Mouse (Mus musculus): ENCODE results near the gene Trap1.
"Not testable (repeated sequence)": the region's sequence is repeated elsewhere in the genome, so short reads cannot be mapped to it uniquely, and the experiment has no call there.

Gene Trap1

DNA sequence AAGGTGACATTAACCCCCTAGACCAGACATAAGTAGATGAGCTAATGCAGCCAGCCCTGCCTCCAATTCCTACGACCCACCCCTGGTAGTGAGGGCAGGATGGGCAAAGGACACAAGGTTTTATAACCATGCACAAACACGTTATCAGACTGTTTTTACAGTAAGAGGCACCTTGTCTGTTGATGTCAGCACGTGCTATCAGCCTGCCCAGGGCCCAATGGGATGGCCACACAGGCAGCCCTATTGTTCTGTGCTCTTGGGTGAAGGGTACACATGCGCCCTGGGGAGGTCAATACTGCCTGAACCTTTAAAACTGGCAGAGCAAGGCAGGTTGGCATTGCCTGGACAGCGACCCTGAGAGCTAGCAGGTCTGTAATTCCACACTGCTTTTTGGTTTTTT, 40.8 kb downstream of the Trap1 start, which contains the start of gene Dnase1:
Dnase1 (plus strand) TSS at position 136 of the 400 bp plus-strand sequence.
- no peak for DNase-seq (ENCODE audit: low spot score)

DNA sequence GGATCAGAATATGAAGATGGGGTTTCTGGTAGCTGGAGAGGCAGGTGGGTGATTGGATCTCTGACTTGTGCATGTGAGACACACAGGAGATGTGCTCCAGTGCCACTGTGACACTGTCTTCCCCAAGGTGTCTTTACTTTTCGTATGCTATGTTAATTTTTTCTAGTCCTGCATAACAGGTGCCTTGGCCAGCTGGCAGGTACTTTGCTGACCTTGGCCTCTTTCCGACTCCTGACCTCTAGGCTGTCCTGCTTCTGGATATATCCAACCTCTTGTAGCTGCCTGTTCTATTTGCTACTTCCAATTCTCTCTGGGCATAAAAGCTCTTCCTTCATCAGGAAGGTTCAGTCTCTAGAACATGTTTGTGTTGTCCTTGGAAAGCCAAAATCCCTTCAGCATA, 42.1 kb downstream of the Trap1 start:
- no peak for DNase-seq (ENCODE audit: low spot score)

DNA sequence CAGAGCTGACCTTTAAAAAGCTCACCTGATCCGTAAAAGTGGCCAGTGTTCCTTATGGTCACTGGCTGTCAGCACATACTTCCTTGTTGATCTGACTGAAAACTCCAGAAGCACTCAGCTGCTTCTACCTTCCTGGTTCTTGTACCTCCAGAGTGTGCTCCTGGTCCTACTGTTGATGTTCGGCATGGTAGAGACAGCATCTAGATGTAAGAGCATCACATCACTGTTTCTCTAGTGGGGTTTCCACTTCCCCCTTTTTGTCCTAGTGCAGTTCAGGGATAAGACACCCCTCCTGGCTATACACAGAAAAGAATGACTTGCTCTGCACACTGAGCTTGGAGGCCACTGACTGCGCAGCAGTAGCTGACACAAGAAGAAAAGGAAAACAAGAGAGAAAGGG, 43.2 kb downstream of the Trap1 start:
- no peak for DNase-seq (ENCODE audit: low spot score)

DNA sequence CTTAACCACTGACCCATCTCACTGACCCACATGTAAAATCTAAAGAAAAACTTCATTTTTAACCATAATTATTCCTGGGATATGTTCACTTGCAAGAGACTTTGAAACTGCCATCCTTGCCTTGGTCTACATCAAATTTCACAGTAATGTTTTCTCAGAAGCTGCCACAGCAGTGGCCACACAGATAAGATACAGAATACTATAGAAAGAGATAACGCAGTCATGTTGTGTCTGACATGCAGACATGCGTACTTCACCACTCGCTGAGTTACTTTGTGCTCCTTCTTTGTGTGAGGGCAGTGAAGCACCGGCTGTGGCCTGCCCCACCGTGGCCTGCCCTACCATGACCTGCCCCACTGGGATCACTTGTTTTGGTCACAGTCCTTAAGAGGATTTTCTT, 43.7 kb downstream of the Trap1 start:
- DNase-seq (ENCODE audit: low spot score) = no peak

DNA sequence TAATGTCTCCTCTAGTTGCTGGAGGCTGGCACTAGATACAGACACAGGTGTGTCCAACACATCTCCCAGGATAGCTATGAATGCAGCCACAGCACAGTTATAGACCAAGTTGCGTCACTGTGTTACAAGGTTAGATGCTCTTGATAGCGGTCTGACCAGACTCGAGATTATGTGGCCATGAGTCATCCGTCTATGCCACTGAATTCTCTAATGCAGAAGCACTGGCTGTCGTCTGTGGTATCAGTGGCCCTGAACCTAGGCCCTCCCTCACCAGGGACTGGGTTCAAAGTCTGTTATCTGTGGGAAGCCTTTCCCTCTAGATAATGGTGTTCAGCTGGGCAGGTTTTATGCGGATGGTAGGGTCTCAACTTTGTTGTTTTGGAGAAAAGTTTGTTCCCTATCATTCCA, 45.3 kb downstream of the Trap1 start:
- DNase-seq (ENCODE audit: low spot score) = no peak

DNA sequence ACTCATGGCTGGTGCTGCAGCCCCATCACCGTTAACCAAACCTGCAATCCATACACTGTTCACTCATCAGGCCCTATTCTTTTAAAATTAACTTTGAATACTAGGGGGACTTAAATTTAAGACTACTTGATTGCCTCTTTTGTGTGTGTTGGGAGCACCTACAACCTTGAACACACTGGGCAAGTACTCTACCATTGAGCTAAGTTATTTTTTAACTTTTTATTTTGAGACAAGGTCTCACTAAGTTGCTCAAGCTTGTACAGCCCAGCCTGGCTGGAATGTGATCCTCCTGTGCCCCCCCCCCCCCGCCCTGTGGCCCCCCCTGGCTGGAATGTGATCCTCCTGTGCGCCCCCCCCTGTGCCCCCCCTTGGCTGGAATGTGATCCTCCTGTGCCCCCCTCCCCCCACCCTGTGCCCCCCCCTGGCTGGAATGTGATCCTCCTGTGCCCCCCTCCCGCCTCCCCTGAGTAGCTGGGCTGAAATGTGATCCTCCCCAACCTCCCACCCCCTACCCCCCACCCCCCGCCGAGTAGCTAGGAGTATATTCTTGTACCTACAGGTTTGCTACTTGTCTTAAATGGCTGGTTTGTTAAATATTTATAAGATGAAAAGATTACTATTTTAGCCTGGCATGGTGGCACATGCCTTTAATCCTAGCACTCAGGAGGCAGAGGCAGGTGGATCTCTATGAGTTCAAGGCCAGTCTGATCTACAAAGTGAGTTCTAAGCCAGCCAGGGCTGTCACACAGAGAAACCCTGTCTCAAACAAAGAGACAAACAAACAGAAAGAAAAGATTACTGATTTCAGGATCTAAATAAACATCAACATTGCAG, 46.0 kb downstream of the Trap1 start:
- DNase-seq (ENCODE audit: low spot score) = no peak

DNA sequence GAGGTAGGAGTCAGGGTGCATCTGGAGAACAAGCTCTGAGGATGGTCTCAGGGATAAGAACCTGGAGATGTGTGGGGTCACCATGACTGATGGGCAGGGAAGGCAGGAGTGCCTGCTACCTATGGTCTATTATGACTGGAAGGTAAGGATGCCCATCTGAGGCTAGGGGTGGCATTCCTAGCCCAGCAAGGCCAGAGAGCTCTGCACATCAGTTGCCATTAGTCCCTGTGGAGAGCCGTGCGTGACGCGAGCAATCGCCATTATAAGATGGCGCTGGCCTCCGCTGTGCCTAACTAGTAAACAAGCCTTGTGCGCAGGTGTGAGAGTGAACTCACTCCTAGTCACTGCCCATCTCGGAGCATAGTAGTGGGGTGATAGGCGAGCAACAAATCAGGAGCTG, 47.1 kb downstream of the Trap1 start:
- DNase-seq (ENCODE audit: low spot score) = no peak

DNA sequence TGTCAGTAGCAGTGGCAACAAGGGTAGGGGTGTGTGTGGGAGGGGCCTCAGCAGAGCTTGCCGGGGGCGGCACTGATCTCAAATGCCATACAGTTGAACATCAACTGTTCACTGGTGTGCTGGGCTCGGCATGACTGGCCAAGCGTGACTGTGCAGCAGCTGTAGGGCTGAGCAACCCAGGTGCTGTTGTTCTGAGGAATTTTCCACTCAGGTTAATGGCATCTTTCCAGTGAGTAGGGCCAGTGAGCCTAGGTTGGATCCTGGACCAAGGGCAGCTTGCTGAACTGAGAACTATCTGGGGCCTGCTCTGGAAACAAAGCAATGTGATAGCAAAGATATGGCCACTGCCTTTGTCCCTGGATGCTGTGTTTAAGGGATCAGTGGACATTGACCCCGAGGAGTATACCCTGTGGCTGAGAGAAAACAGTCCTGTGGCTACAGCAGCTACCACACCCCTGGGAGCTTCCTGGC, 48.2 kb downstream of the Trap1 start:
- no peak for DNase-seq (ENCODE audit: low spot score)

DNA sequence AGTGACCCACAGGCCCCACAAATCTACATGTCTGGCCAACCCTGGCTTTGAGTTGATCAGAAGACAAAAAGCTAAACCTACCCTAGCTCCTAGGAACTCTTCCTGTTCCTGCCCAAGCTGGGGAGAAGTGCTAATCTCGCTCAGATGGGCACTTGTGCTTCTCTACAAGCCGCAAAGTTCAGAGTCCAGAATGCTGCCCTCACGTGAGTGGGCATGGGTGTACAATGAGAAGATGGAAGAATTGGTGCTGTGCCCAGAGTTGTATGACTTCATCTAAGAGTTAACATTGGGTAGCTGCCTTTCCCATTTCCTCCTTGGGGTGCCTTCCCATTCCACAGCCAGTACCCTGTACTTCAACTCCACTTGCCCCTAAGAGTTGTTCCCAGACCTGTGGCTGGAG, 50.4 kb downstream of the Trap1 start:
- no peak for DNase-seq (ENCODE audit: low spot score)

DNA sequence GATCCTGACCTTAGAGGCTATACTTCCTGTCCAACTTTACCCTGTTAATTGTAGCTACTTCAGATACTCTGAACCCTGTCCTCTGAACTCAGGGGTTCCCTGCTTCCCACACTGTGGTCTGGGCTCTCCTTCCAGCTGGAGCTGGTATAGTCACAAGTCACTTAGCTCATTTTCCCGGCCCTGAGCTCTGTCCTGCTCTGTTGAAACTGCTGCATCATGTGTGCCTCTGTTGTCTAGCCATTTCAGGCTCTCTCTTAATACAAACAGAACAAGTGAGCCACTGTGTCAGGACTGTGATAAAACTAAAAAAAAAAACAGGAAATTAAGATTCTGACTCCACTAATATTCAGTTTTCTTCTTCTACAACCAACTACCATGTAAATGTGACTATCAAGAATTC, 51.0 kb downstream of the Trap1 start:
- DNase-seq (ENCODE audit: low spot score) = no peak

DNA sequence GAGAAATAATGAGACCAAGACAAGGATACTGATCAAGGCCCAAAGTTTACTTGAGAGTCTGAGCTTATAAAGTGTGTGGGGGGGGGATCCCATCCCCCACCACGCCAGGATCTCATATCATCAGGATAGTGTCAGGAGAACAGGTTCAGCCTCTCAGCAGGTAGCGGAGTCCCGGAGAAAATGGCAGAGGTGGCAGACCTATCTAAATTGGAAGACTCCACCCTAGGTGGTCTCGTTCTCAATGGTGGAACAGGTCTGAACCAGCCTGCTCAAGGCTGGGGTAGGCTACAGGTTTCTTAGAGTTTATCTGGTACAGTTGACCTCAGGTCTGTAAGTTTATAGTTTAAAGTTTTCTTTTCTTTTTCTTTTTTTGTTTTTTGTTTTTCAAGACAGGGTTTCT, 54.9 kb downstream of the Trap1 start:
- DNase-seq (ENCODE audit: low spot score) = no peak

DNA sequence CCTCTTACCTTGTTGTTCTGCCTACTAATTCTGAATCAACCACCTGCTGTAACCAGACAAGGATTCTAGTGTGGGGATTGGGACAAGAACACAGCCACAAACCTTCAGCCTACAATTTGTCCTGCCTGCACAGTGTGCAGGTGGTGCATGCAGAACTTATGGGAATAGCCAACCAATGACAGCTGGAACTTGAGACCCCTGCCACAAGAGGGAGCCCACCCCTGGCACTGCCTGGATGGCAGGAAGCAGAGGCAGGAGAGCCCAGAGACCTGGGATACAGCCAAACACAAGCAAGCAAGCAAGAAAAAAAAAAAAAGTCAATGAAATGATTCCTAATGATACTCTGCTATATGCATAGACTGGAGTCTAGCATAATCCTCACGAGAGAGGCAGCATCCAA, 56.4 kb downstream of the Trap1 start:
- no peak for DNase-seq (ENCODE audit: low spot score)

DNA sequence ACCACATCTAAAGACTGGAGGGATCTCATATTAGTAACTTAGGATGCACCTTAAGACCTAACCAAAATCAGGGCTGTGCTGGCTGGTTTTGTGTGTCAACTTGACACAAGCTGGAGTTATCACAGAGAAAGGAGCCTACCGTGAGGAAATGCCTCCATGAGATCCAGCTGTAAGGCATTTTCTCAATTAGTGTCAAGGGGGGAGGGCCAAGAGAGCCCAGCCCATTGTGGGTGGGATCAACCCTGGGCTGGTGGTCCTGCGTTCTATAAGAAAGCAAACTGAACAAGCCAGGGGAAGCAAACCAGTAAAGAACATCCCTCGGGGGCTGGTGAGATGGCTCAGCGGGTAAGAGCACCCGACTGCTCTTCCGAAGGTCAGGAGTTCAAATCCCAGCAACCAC, 60.2 kb downstream of the Trap1 start:
- DNase-seq (ENCODE audit: low spot score) = not testable (repeated sequence)

DNA sequence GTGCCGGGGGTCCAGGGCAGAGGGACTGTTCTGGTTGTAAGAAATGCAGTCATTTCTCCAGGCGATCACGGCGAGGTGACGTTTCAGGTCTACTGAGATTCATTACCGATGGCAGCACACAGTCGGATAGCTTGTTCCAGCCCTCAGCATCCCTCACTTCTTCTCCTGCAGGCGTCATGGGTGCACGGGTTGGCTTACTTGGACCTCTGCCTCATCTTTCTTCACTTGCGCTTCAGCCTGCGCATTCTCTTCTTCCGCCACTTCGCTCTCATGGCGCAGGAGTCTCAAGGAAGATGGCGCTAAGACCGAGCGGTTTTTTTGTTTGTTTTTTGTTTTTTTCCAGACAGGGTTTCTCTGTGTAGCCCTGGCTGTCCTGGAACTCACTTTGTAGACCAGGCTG, 60.8 kb downstream of the Trap1 start:
- DNase-seq (ENCODE audit: low spot score) = not testable (repeated sequence)

DNA sequence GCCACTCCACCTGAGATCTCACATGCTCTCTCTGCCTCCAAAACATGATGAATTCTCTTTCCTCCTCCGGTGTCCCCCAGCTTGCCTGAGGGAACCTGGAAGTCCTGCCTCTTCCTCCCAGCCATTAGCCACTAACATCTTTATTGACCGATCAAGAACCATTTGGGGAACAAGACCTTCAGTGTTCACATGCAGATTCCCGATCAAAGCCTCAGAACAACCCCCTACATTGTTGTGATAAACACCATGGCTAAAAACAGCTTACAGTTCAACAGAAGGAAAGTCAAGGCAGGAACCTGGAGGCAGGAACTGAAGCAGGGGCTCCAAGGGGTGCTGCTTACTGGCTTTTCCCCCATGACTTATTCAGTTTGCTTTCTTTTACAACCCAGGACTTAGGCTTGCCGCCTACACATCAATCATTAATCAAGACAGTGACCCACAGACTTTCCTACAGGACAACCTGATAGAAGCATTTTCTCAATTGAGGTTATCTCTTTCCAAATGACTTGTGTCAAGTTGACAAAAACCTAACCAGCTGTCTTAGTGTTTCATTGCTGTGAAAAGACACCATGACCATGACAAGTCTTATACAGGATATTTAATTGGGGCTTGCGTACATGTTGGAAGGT, 63.5 kb downstream of the Trap1 start:
- DNase-seq (ENCODE audit: low spot score) = no peak

DNA sequence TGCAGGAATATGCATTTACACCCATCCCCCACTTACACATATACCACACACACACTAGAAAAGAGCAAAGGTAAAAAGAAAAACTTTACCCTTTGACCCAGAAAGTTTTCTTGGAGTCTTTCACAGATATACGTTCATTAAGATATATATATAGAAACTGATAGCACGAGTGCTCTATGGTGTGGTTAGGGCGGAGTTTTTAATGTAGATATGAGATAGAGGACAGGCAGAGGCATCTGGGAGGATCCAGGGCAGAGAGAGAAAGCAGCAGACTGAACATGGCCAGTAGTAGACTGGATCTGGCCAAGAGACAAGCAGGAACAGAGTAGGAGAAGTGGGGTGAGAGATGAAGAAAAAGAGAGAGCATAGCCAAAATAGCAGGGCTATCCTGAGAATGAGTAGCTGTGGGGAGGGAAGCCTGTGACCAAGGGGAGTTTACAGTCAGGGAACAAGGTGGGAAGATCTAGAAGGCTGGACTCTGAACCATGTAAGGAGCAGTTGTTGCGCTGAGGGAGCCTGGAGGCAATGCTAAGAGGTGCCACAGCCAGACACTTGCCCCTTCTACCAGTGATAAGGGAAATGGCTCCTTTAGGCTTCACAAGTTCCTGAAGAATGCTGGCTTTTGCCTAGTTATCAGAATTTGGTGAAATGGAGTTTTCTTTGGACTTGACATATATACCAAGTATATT, 64.6 kb downstream of the Trap1 start:
- DNase-seq (ENCODE audit: low spot score) = no peak

DNA sequence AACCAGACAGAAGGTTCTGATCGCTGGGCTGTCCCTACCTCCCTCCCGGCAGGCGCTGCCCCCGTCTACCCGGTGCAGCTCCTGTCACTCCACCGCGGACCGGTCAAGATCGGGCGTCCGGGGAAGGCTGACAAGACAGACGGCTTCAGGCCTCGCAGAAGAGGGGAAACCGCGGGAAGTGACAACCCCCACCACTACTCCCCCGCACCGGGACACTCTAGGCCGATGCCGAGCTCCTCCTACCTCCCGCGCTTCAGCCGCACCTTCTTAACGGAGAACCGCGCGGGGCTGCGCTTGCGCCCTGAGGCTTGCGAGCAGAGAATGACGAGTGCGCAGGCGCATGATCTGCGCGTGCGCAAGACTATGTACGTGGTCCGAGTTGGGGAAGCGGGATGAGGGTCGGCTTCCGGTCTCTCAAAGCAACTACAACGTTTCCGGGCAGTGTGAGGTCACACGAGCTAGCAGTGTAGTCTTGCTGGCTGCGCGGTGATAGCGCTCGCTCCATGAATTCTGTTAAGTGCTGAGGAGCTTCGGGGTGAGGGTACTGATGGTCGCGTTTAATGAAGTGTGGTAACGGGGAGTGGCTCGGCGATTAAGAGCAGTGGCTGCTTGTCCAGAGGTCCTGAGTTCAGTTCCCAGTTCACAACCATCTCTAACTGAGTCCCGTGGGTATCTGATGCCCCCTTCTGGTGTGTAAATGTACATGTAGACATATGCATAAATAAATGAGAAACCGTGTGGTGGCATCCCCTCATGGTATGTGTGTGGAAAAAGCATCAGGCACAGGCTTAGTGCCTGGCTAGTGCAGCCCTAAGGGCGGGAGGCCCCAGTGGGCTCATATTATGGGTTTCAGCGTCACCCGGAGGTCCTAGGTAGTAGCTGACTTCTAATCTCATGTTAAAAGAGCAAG, 73.9 kb downstream of the Trap1 start, which contains the start of gene Slx4:
Slx4 (minus strand) TSS at position 282 of the 910 bp plus-strand sequence.
- DNase-seq (ENCODE audit: low spot score) = peak; percentile 96
